Mouse (Mus musculus): ENCODE data around the gene Prl2a1.
"Not testable (repeated sequence)": the region's sequence is repeated elsewhere in the genome, so short reads cannot be mapped to it uniquely, and the experiment has no call there.

Gene Prl2a1

GRCm38 (mm10) chr13:27801354-27801753 is at the start of gene Prl2a1:
Gene Prl2a1 (plus strand): TSS chr13:27801654.
- no peak for DNase-seq (ENCODE audit: low spot score)

DNA sequence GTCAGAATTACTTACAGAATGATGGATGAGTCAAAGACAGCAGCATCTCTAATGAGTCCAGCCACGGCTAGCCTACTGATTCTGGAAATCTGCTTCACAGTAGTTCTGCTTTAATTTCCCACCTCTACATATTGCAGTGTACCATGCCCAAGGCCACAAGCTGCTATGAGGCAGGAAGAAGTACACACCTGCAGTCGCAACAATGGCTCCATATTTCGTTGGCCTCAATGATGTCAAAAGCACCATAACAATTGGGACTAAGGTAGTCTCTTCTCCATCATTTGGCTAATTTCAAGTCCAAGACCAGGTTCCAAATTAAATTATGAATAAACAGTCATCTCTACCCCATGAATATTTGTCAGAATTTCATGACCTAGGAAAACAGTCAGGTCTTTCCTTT is 20.8 kb upstream of the Prl2a1 start, which contains the start of gene Prl7c1:
TSS of gene Prl7c1 (minus strand) at position 101 of the 400 bp plus-strand sequence.
- not testable (repeated sequence) for DNase-seq (ENCODE audit: low spot score)

DNA sequence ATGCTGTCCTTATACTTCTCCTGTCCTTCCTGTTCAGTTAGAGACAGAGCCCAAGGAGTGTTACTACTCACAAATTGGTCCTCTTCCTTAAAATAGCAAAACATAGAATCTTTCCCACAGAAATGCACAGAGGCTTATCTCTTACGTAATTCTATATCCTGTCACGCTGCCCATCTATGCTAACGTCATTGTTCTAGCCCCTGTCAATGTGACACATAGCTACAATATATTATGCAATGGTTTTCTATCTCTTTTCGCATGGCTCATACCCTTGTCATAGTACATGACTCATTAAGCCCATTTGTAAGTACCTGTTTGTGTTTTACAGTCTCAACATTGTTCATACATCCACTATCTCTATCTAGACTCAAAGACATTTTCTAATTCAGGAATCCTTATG is 2.2 kb upstream of the Prl2a1 start:
- DNase-seq (ENCODE audit: low spot score) = no peak

GRCm38 (mm10) chr13:27802765-27803164 is 1.3 kb downstream of the Prl2a1 start:
- DNase-seq (ENCODE audit: low spot score) = no peak

- no peak for DNase-seq (ENCODE audit: low spot score)
These were observed 47.6 kb downstream of the Prl2a1 start, which contains the start of gene Prl2c1 for GRCm38 (mm10) chr13:27849042-27849441. Gene Prl2c1 (plus strand): TSS chr13:27849342.
